Mouse (Mus musculus): Measurements from ENCODE around the gene Gm40193.

DNA sequence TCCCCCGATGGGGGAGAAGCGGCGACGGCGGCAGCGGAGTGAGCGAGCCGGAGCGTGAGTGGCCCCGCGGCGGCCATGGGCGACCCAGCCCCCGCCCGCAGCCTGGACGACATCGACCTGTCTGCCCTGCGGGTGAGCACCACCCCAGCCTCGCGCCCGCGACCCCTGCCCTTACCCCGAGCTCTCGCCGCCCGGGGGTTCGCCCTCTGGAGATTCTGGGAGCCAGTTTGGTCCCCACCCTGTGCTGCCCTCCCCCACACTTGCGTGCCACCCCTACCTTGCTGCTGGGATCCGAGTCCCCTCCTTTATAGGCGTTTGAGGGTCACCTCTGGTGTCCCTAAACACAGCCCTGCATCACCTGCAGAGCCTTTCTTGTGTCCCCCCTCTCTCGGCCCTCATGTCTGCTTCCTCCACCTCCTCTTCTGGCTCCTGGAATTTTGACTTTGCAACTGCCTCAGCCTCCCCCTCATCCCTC is 30.3 kb upstream of the Gm40193 start:
- no peak for TF ChIP-seq CTCF (conservative IDR thresholded peaks at IDR 0.05; ENCODE audit: low read length)
- no peak for TF ChIP-seq POU5F1 (IDR thresholded peaks at IDR 0.05; ENCODE audit: borderline replicate concordance, low read length)

Data from E14TG2a.4 (cell line).